Mouse (Mus musculus): ENCODE data around the gene Ocm. TPM values are rescaled to one million over a fixed set of nuclear protein-coding genes. Genes with fewer than 3 reads are reported as not detected.

The Ocm gene
- total and polyA plus RNA-seq, 3 experiments = not detected

- 0 out of 2 replicates have a peak, but pooled peaks have one; percentile 17 for TF ChIP-seq NELFE (IDR thresholded peaks at IDR 0.05; ENCODE audit: low read depth, low read length)
- no peak for TF ChIP-seq ZNF384 (IDR thresholded peaks at IDR 0.05; ENCODE audit: low read depth, low read length)
- TF ChIP-seq POLR2A (IDR thresholded peaks at IDR 0.05; ENCODE audit: control insufficient read depth in 1 of 2, insufficient read depth in 1 of 2, low read depth in 1 of 2, low read length in 2 of 2, poor library complexity in 1 of 2) = no peak
- no peak for TF ChIP-seq ZC3H11A (IDR thresholded peaks at IDR 0.05; ENCODE audit: low read depth, low read length)
- TF ChIP-seq ZKSCAN1 (IDR thresholded peaks at IDR 0.05; ENCODE audit: low read depth, low read length) = no peak
- no peak for TF ChIP-seq POLR2AphosphoS5 (IDR thresholded peaks at IDR 0.05; ENCODE audit: borderline replicate concordance, low read depth, low read length)
- peak in 1 of 2 experiments; percentile 30; a peak in 1 of 4 replicates for TF ChIP-seq EP300 (IDR thresholded peaks at IDR 0.05; ENCODE audit: low read depth in 1 of 2, low read length in 2 of 2)
- TF ChIP-seq UBTF (IDR thresholded peaks at IDR 0.05; ENCODE audit: borderline replicate concordance, insufficient read depth, low read depth, low read length) = no peak
- TF ChIP-seq E2F4 (IDR thresholded peaks at IDR 0.05; ENCODE audit: borderline replicate concordance, low read depth, low read length) = no peak
- no peak for TF ChIP-seq USF1 (IDR thresholded peaks at IDR 0.05; ENCODE audit: low read depth, low read length)
- TF ChIP-seq TBP (IDR thresholded peaks at IDR 0.05; ENCODE audit: low read depth, low read length) = 0 out of 2 replicates have a peak, but pooled peaks have one; percentile 2
- peak; percentile 52; the same call in 1 of the 2 replicates for TF ChIP-seq TCF12 (IDR thresholded peaks at IDR 0.05; ENCODE audit: low read depth, low read length)
- TF ChIP-seq MAZ (IDR thresholded peaks at IDR 0.05; ENCODE audit: low read depth, low read length) = no peak
- TF ChIP-seq ETS1 (IDR thresholded peaks at IDR 0.05; ENCODE audit: low read depth, low read length) = no peak
- no peak for TF ChIP-seq RAD21 (IDR thresholded peaks at IDR 0.05; ENCODE audit: low read depth, low read length)
- peak; percentile 58 for TF ChIP-seq GATA1 (IDR thresholded peaks at IDR 0.05; ENCODE audit: low read depth, low read length)
- TF ChIP-seq CHD1 (IDR thresholded peaks at IDR 0.05; ENCODE audit: low read depth, low read length) = no peak
- 0 out of 2 replicates have a peak, but pooled peaks have one; percentile 2 for TF ChIP-seq MYC (IDR thresholded peaks at IDR 0.05; ENCODE audit: low read depth, low read length)
- no peak for TF ChIP-seq NRF1 (IDR thresholded peaks at IDR 0.05; ENCODE audit: insufficient read depth, low read depth, low read length, poor library complexity, severe bottlenecking)
Measured at GRCm38 (mm10) chr5:143972628-143973027, 53.8 kb downstream of the Ocm start (continued).

Other genes with a start within 250 kb of the Ocm start
- 13.9 and 14.8 TPM in 2 replicates for gene Eif2ak1, start 208.9 kb downstream of the Ocm start, total RNA-seq (2012; rRNA removed)
- 10 to 100 TPM; 26.7 to 33.5 TPM for gene Eif2ak1, start 208.9 kb downstream of the Ocm start, polyA plus RNA-seq (2012; ENCODE audit: insufficient read depth in 1 of 2, insufficient read length in 2 of 2, low read depth in 1 of 2, low replicate concordance in 2 of 2, missing spikeins in 1 of 2)
- 0.19 TPM in 1 of 2 replicates, not detected in the other for gene Ankrd61, start 129.0 kb downstream of the Ocm start, total RNA-seq (2012; rRNA removed)
- gene Ankrd61, start 129.0 kb downstream of the Ocm start, polyA plus RNA-seq (2012; ENCODE audit: insufficient read depth in 1 of 2, insufficient read length in 2 of 2, low read depth in 1 of 2, low replicate concordance in 2 of 2, missing spikeins in 1 of 2) = under 1 TPM in 1 of 2 experiments, not detected in 1; 0.64 TPM
- gene Aimp2, start 116.8 kb downstream of the Ocm start, total RNA-seq (2012; rRNA removed) = 113 and 134 TPM in 2 replicates
- 100 to 1,000 TPM in 1 of 2 experiments, not detected in 1; 142 TPM for gene Aimp2, start 116.8 kb downstream of the Ocm start, polyA plus RNA-seq (2012; ENCODE audit: insufficient read depth in 1 of 2, insufficient read length in 2 of 2, low read depth in 1 of 2, low replicate concordance in 2 of 2, missing spikeins in 1 of 2)
- 16.5 and 17.7 TPM in 2 replicates for gene Pms2, start 116.7 kb downstream of the Ocm start, total RNA-seq (2012; rRNA removed)
- gene Pms2, start 116.7 kb downstream of the Ocm start, polyA plus RNA-seq (2012; ENCODE audit: insufficient read depth in 1 of 2, insufficient read length in 2 of 2, low read depth in 1 of 2, low replicate concordance in 2 of 2, missing spikeins in 1 of 2) = 10 to 100 TPM in 1 of 2 experiments, not detected in 1; 17.3 TPM
- 0.39 TPM in 1 of 2 replicates, not detected in the other for gene Gm42421, start 98.5 kb downstream of the Ocm start, total RNA-seq (2012; rRNA removed)
- under 1 TPM in 1 of 2 experiments, not detected in 1; 0.84 TPM for gene Gm42421, start 98.5 kb downstream of the Ocm start, polyA plus RNA-seq (2012; ENCODE audit: insufficient read depth in 1 of 2, insufficient read length in 2 of 2, low read depth in 1 of 2, low replicate concordance in 2 of 2, missing spikeins in 1 of 2)
- gene Rsph10b, start 93.6 kb downstream of the Ocm start, total RNA-seq (2012; rRNA removed) = 0.04 TPM in 1 of 2 replicates, not detected in the other
- gene Rsph10b, start 93.6 kb downstream of the Ocm start, polyA plus RNA-seq (2012; ENCODE audit: insufficient read depth in 1 of 2, insufficient read length in 2 of 2, low read depth in 1 of 2, low replicate concordance in 2 of 2, missing spikeins in 1 of 2) = under 1 TPM in 1 of 2 experiments, not detected in 1; 0.17 TPM
- 56.0 and 61.7 TPM in 2 replicates for gene Ccz1, start 11.8 kb downstream of the Ocm start, total RNA-seq (2012; rRNA removed)
- gene Ccz1, start 11.8 kb downstream of the Ocm start, polyA plus RNA-seq (2012; ENCODE audit: insufficient read depth in 1 of 2, insufficient read length in 2 of 2, low read depth in 1 of 2, low replicate concordance in 2 of 2, missing spikeins in 1 of 2) = 100 to 1,000 TPM in 1 of 2 experiments, 10 to 100 TPM in 1; 58.0 to 166 TPM
- 14.2 and 14.8 TPM in 2 replicates for gene Lmtk2, start 73.8 kb upstream of the Ocm start, total RNA-seq (2012; rRNA removed)
- 10 to 100 TPM in 1 of 2 experiments, not detected in 1; 12.6 TPM for gene Lmtk2, start 73.8 kb upstream of the Ocm start, polyA plus RNA-seq (2012; ENCODE audit: insufficient read depth in 1 of 2, insufficient read length in 2 of 2, low read depth in 1 of 2, low replicate concordance in 2 of 2, missing spikeins in 1 of 2)
- 2.6 and 4.3 TPM in 2 replicates for gene Bhlha15, start 163.6 kb upstream of the Ocm start, total RNA-seq (2012; rRNA removed)
- 1 to 10 TPM in 1 of 2 experiments, not detected in 1; 4.1 TPM for gene Bhlha15, start 163.6 kb upstream of the Ocm start, polyA plus RNA-seq (2012; ENCODE audit: insufficient read depth in 1 of 2, insufficient read length in 2 of 2, low read depth in 1 of 2, low replicate concordance in 2 of 2, missing spikeins in 1 of 2)
- gene Tecpr1, start 196.9 kb upstream of the Ocm start, total RNA-seq (2012; rRNA removed) = 6.2 and 7.1 TPM in 2 replicates
- gene Tecpr1, start 196.9 kb upstream of the Ocm start, polyA plus RNA-seq (2012; ENCODE audit: insufficient read depth in 1 of 2, insufficient read length in 2 of 2, low read depth in 1 of 2, low replicate concordance in 2 of 2, missing spikeins in 1 of 2) = 1 to 10 TPM in 1 of 2 experiments, not detected in 1; 9.0 TPM
- 16.5 and 21.6 TPM in 2 replicates for gene Bri3, start 217.8 kb upstream of the Ocm start, total RNA-seq (2012; rRNA removed)
- 10 to 100 TPM in 1 of 2 experiments, not detected in 1; 40.5 TPM for gene Bri3, start 217.8 kb upstream of the Ocm start, polyA plus RNA-seq (2012; ENCODE audit: insufficient read depth in 1 of 2, insufficient read length in 2 of 2, low read depth in 1 of 2, low replicate concordance in 2 of 2, missing spikeins in 1 of 2)

Data from MEL (cell line).